Mouse (Mus musculus): ENCODE measurements around the gene Dao. TPM values are rescaled to one million over a fixed set of nuclear protein-coding genes. Genes with fewer than 3 reads are reported as not detected.

Gene Dao
- polyA plus RNA-seq, 1 experiment from 2014 or later, result not detected

DNA sequence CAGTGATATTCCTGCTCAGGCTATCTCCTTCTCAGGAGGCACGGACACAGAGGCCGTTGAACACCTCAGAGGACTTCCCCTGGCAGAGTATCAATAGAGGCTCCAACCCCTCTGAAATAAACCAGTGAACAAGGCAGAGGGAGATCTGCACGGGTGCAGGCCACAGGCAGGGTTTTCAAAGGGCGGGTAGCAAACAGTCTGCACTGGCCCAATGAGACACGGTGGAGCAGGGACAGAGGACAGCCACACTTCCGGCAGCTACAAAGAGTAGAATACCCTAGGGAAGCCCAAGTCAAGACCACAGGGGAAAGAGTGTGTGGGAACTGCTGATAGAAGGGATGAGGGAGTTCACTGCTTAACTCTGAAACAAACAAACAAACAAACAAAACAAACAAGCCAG lies 20.0 kb upstream of the Dao start:
- no peak overlapping the region for H3K4me2 ChIP-seq (ENCODE audit: low read length)
- H3K9ac ChIP-seq (ENCODE audit: low read length), result no peak overlapping the region
- no peaks in the 10 kb centered on the region for H3K27me3 ChIP-seq (ENCODE audit: control insufficient read depth, insufficient read depth, low read length)
- WGBS, result 34% methylated on average over 6 of the region's 6 CpGs
- no peak overlapping the region for H3K4me3 ChIP-seq (ENCODE audit: control insufficient read depth in 1 of 2, insufficient read depth in 1 of 2, low read depth in 1 of 2, low read length in 2 of 2)
- ATAC-seq (ENCODE audit: insufficient number of reproducible peaks, insufficient read depth, low FRiP score, low read depth), result no peak
- H3K36me3 ChIP-seq (ENCODE audit: control insufficient read depth, insufficient read depth, low read length), result peaks cover 29% of the 10 kb centered on the region; the same call in 1 of the 2 replicates
- H3K4me1 ChIP-seq (ENCODE audit: control insufficient read depth in 2 of 2, insufficient read depth in 2 of 2, low read length in 2 of 2), result peaks cover 25 to 50% of the 10 kb centered on the region in 2 experiments
- H3K9me3 ChIP-seq (ENCODE audit: control insufficient read depth, low read length), result no peaks in the 10 kb centered on the region
- no peak overlapping the region for H3K27ac ChIP-seq (replicated peaks in 1 of 2; ENCODE audit: control insufficient read depth in 1 of 2, insufficient read depth in 1 of 2, low read depth in 2 of 2, low read length in 2 of 2)

DNA sequence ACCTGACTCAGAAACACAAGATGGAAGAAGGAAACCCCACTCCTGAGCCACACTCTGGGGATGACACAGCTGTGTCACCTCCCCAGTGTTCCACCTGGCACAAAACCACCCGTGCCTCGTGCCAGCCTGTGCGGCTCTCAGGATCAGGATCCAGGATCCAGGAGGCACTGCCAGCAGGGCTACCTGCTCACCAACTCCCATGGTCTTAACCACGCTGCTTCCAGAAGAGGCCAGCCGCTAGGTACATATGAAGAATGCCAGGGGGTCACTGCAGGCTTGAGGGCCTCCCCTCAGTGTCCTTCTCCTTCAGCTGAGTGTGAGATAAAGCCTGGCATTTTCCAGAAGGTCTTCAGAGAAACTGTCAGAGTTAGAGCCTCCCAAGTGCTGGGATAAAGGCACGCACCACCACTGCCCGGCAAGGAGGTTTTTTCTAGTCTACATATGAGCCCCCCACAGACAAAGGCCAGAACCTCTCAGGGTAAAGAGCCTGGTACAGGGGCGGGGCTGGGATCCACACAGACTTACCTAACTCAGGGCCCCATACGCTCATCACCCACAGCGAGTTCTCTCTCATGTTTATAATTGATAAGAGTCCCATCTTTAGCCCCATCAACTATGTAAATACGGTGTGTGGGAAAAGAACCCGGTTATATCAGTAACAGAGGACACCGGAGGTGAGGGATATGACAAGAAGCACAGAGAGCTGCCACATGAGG lies 19.3 kb upstream of the Dao start:
- Histone ChIP-seq H3K9me3 (ENCODE audit: control insufficient read depth, low read length) (no peaks in the 10 kb centered on the region), H3K4me1 (ENCODE audit: control insufficient read depth in 2 of 2, insufficient read depth in 2 of 2, low read length in 2 of 2) (peaks cover 25 to 50% of the 10 kb centered on the region in 2 experiments), H3K27ac (replicated peaks in 1 of 2; ENCODE audit: control insufficient read depth in 1 of 2, insufficient read depth in 1 of 2, low read depth in 2 of 2, low read length in 2 of 2) (no peak overlapping the region), H3K4me2 (ENCODE audit: low read length) (no peak overlapping the region), H3K4me3 (ENCODE audit: control insufficient read depth in 1 of 2, insufficient read depth in 1 of 2, low read depth in 1 of 2, low read length in 2 of 2) (no peak overlapping the region), H3K36me3 (ENCODE audit: control insufficient read depth, insufficient read depth, low read length) (peaks cover 32% of the 10 kb centered on the region), H3K27me3 (ENCODE audit: control insufficient read depth, insufficient read depth, low read length) (no peaks in the 10 kb centered on the region), H3K9ac (ENCODE audit: low read length) (no peak overlapping the region)
- ATAC-seq (ENCODE audit: insufficient number of reproducible peaks, insufficient read depth, low FRiP score, low read depth), result no peak
- 63% methylated on average over 13 of the region's 13 CpGs for WGBS

DNA sequence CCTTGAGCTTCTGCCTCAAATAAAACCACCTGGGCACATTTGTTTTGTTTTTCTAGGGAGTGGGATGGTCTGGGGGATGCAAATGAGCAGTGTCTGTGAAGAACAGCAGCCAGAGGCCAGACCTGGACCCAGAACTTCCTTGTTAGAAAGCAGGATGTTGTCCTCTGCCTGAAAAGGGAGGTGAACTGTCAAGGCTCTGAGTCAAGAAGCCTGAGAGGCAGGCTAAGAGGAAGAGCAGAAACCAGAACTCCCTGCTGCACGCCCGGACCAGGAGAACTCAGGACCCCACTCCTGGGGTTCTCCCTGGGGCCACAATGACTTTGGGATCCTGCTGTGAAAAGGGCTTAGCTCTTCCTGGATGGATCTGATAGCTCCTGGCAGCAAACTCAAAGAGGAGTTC lies 17.8 kb upstream of the Dao start:
- H3K9me3 ChIP-seq (ENCODE audit: control insufficient read depth, low read length), result no peaks in the 10 kb centered on the region
- no peak overlapping the region for H3K9ac ChIP-seq (ENCODE audit: low read length)
- ATAC-seq (ENCODE audit: insufficient number of reproducible peaks, insufficient read depth, low FRiP score, low read depth), result no peak
- H3K27ac ChIP-seq (replicated peaks in 1 of 2; ENCODE audit: control insufficient read depth in 1 of 2, insufficient read depth in 1 of 2, low read depth in 2 of 2, low read length in 2 of 2), result peak overlapping the region in 1 of 2 experiments; percentile 60; a peak in 2 of 4 replicates
- peaks cover 36 to 55% of the 10 kb centered on the region in 2 experiments for H3K4me1 ChIP-seq (ENCODE audit: control insufficient read depth in 2 of 2, insufficient read depth in 2 of 2, low read length in 2 of 2)
- H3K27me3 ChIP-seq (ENCODE audit: control insufficient read depth, insufficient read depth, low read length), result no peaks in the 10 kb centered on the region
- no peak overlapping the region for H3K4me2 ChIP-seq (ENCODE audit: low read length)
- 68% methylated on average over 2 of the region's 2 CpGs for WGBS
- H3K36me3 ChIP-seq (ENCODE audit: control insufficient read depth, insufficient read depth, low read length), result peaks cover 36% of the 10 kb centered on the region
- no peak overlapping the region for H3K4me3 ChIP-seq (ENCODE audit: control insufficient read depth in 1 of 2, insufficient read depth in 1 of 2, low read depth in 1 of 2, low read length in 2 of 2)

DNA sequence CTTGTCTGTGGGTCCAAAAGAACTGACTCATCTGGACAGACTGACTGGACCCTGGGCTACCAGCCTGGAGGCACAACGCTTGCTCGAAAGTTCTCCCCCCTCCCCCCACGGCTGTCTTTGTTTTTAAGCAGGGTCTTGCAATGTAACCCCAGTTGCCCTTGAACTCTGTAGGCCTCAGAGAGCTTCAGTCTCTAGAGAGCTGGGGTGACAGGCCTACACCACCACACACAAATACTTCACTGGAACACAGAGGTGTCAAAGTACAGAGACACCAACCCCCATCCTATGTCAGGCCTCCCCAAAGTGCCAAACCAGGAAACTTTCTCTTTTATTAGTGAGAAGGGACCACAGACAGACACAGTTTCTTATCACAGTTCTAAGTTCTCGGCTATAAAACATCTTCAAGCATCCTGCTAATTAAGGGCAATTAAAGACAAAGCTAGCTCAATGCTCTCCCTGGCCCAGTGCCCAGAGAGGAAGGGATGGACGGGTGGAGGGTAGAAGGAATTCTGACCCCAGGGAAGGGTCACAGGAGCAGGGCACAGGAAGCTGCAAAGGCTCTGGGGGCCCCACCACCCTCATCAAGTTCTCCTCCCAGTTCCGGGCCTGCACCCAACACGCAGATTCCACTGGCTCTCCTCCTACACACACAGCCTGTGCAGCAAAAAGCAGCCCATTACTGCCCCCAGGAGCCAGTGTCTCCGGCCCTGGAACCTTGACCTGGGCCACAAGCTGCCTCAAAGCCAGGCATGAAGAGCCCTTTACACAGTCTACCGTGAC lies 17.1 kb upstream of the Dao start:
- Histone ChIP-seq H3K4me1 (ENCODE audit: control insufficient read depth in 2 of 2, insufficient read depth in 2 of 2, low read length in 2 of 2) (peaks cover 38 to 59% of the 10 kb centered on the region in 2 experiments), H3K9me3 (ENCODE audit: control insufficient read depth, low read length) (no peaks in the 10 kb centered on the region), H3K36me3 (ENCODE audit: control insufficient read depth, insufficient read depth, low read length) (peaks cover 34% of the 10 kb centered on the region), H3K27ac (replicated peaks in 1 of 2; ENCODE audit: control insufficient read depth in 1 of 2, insufficient read depth in 1 of 2, low read depth in 2 of 2, low read length in 2 of 2) (peak overlapping the region; percentile 21 to 60; a peak in 3 of 4 replicates), H3K4me3 (ENCODE audit: control insufficient read depth in 1 of 2, insufficient read depth in 1 of 2, low read depth in 1 of 2, low read length in 2 of 2) (no peak overlapping the region), H3K27me3 (ENCODE audit: control insufficient read depth, insufficient read depth, low read length) (no peaks in the 10 kb centered on the region), H3K4me2 (ENCODE audit: low read length) (no peak overlapping the region), H3K9ac (ENCODE audit: low read length) (no peak overlapping the region)
- peak; percentile 28; the same call in 1 of the 2 replicates for ATAC-seq (ENCODE audit: insufficient number of reproducible peaks, insufficient read depth, low FRiP score, low read depth)
- 33% methylated on average over 9 of the region's 9 CpGs for WGBS

DNA sequence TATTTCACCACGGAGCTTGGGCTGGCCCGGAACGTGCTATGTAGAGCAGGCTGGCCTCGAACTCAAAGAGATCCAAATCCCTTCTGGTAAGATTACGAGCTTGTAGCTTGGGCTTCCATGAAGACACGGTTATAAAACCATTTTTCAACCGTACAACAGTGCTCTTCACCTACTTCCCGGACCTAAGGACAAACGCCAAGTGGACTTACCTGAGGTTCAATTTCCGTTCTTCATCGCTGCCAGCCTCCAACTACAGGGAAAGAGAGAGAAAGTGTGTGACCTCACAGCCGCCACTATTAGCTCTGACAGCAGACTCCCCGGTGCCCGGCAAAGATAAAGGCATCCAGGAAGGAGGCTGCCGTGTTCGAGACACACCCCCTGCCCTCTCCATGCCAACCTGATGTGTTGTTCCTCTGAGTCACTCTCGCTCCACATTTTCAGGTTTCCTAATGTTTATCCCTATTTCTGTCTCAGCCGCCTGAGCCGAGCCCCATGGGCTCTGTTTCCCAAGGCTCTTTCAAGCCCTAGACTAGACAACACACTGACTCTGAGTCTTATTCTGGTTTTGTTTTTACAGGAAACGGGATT lies 14.0 kb upstream of the Dao start:
- no peak overlapping the region for H3K4me3 ChIP-seq (ENCODE audit: control insufficient read depth in 1 of 2, insufficient read depth in 1 of 2, low read depth in 1 of 2, low read length in 2 of 2)
- H3K9me3 ChIP-seq (ENCODE audit: control insufficient read depth, low read length), result no peaks in the 10 kb centered on the region
- H3K4me1 ChIP-seq (ENCODE audit: control insufficient read depth in 2 of 2, insufficient read depth in 2 of 2, low read length in 2 of 2), result peaks cover 36 to 58% of the 10 kb centered on the region in 2 experiments
- no peak for ATAC-seq (ENCODE audit: insufficient number of reproducible peaks, insufficient read depth, low FRiP score, low read depth)
- H3K36me3 ChIP-seq (ENCODE audit: control insufficient read depth, insufficient read depth, low read length), result peaks cover 21% of the 10 kb centered on the region
- 54% methylated on average over 20 of the region's 20 CpGs for WGBS
- H3K9ac ChIP-seq (ENCODE audit: low read length), result 0 out of 2 replicates have a peak overlapping the region, but pooled peaks have one; percentile 21
- no peaks in the 10 kb centered on the region for H3K27me3 ChIP-seq (ENCODE audit: control insufficient read depth, insufficient read depth, low read length)
- no peak overlapping the region for H3K27ac ChIP-seq (replicated peaks in 1 of 2; ENCODE audit: control insufficient read depth in 1 of 2, insufficient read depth in 1 of 2, low read depth in 2 of 2, low read length in 2 of 2)
- H3K4me2 ChIP-seq (ENCODE audit: low read length), result 0 out of 2 replicates have a peak overlapping the region, but pooled peaks have one; percentile 2

DNA sequence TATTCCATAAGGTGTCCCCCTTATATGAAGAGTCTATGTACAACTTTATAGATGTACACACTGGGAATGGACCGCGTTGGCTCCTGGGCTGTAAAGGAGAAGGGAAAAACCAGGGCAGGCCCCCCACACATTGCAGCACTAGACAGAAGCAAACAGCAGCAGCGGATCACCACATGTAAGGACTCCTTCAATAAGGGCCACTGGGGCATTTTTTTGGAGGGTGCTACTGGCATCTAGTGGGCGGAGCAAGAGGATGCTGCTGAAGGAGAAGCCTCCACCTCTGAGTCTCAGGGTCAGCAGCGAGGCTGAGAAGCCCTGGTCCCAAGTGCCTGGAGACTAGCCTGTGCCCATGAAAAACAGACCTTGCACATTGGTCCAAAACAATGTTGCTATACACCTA lies 12.9 kb upstream of the Dao start:
- Histone ChIP-seq H3K9me3 (ENCODE audit: control insufficient read depth, low read length) (no peaks in the 10 kb centered on the region), H3K4me3 (ENCODE audit: control insufficient read depth in 1 of 2, insufficient read depth in 1 of 2, low read depth in 1 of 2, low read length in 2 of 2) (no peak overlapping the region), H3K27me3 (ENCODE audit: control insufficient read depth, insufficient read depth, low read length) (no peaks in the 10 kb centered on the region), H3K9ac (ENCODE audit: low read length) (no peak overlapping the region), H3K27ac (replicated peaks in 1 of 2; ENCODE audit: control insufficient read depth in 1 of 2, insufficient read depth in 1 of 2, low read depth in 2 of 2, low read length in 2 of 2) (no peak overlapping the region), H3K4me1 (ENCODE audit: control insufficient read depth in 2 of 2, insufficient read depth in 2 of 2, low read length in 2 of 2) (peaks cover 35 to 53% of the 10 kb centered on the region in 2 experiments), H3K36me3 (ENCODE audit: control insufficient read depth, insufficient read depth, low read length) (peaks cover 19% of the 10 kb centered on the region), H3K4me2 (ENCODE audit: low read length) (no peak overlapping the region)
- 88% methylated on average over 5 of the region's 5 CpGs for WGBS
- no peak for ATAC-seq (ENCODE audit: insufficient number of reproducible peaks, insufficient read depth, low FRiP score, low read depth)

DNA sequence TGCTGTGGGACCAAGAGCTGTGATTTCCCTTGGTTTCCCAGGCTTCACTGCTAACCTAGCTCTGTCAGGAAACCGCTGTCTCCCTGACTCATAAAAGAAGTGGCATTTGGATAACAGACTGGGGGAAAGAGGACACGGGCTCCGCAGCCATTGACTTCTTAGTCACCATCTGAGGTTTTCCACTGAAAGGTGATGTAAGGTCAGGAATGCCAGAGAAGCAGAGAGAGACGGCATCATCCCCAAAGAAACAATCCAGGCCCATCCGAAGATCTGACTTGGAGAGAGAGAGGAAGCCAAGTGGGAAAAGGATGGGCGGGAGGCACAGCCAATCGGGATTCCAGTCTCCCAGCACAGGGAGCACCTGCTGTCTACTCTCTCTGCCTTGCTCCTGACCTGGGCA lies 12.4 kb upstream of the Dao start:
- ATAC-seq (ENCODE audit: insufficient number of reproducible peaks, insufficient read depth, low FRiP score, low read depth), result no peak
- H3K4me3 ChIP-seq (ENCODE audit: control insufficient read depth in 1 of 2, insufficient read depth in 1 of 2, low read depth in 1 of 2, low read length in 2 of 2), result no peak overlapping the region
- H3K9me3 ChIP-seq (ENCODE audit: control insufficient read depth, low read length), result no peaks in the 10 kb centered on the region
- H3K4me1 ChIP-seq (ENCODE audit: control insufficient read depth in 2 of 2, insufficient read depth in 2 of 2, low read length in 2 of 2), result peaks cover 32 to 48% of the 10 kb centered on the region in 2 experiments
- no peak overlapping the region for H3K4me2 ChIP-seq (ENCODE audit: low read length)
- 50% methylated on average over 7 of the region's 7 CpGs for WGBS
- H3K27me3 ChIP-seq (ENCODE audit: control insufficient read depth, insufficient read depth, low read length), result no peaks in the 10 kb centered on the region
- H3K36me3 ChIP-seq (ENCODE audit: control insufficient read depth, insufficient read depth, low read length), result peaks cover 19% of the 10 kb centered on the region
- no peak overlapping the region for H3K9ac ChIP-seq (ENCODE audit: low read length)
- H3K27ac ChIP-seq (replicated peaks in 1 of 2; ENCODE audit: control insufficient read depth in 1 of 2, insufficient read depth in 1 of 2, low read depth in 2 of 2, low read length in 2 of 2), result no peak overlapping the region

Measured in heart, embryonic 14.5 days (tissue).